Mouse (Mus musculus): Measurements from ENCODE around the gene Hccs.
"Not testable (repeated sequence)": the region's sequence is repeated elsewhere in the genome, so short reads cannot be mapped to it uniquely, and the experiment has no call there.

Hccs gene

GRCm38 (mm10) chrX:169319945-169320667, at the start of gene Hccs:
Hccs (minus strand) TSS chrX:169320372.
- peak; percentile 75 to 89 for DNase-seq (ENCODE audit: low spot score in 2 of 2)

DNA sequence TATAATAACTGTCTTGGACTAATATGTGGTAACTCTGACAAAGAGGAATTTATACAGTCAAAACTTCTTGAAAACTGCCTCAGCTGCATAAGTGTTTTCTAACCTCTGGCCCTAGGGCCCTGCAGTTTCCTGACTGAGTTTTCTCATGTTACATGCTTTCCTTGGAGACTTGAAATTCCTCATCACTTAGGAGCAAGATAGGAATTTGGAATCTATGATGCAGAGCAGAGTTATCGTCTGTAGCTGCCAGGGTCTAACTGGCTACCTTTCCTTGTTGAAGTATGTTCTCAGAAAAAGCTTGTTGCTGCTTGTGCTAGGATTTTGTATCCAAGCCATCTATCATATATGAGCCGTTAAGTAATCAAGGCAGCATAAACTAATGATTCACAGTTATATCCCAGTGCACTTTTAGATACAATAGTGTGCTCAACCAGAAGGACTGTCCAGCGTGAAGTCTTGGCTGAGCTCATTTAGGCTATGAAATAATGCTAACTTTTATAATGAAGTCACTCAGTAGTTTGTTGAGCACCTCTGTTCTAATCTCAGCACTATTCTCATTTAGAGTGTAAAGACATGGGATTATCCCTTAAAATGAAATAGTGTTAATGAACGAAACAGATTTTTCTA, 37.1 kb upstream of the Hccs start:
- no peak for DNase-seq (ENCODE audit: low spot score in 2 of 2)

DNA sequence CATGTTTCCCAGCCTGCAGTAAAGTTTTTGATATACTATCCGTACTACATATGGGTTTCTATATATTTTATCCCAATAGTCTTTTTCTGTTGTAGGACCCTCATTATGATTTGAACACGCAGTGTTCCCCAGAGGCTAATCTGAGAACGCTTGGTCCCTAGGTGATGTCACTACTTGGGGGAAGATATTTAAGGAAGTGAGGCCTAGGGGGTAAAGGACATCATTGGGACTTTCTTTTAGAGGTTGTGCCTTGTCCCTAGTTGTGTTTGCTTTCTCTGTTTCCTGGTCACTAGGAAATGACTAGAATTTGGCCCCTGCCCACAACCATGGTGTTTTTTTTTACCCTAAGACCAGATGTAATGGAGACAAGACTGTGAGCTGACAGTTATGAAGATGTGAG, 18.0 kb upstream of the Hccs start:
- DNase-seq (ENCODE audit: low spot score in 2 of 2), result no peak

- DNase-seq (ENCODE audit: low spot score in 2 of 2), result no peak
These were observed 17.4 kb upstream of the Hccs start for GRCm38 (mm10) chrX:169337559-169337958.

GRCm38 (mm10) chrX:169332264-169332663, 12.1 kb upstream of the Hccs start:
- DNase-seq (ENCODE audit: low spot score in 2 of 2), result peak in 1 of 2 experiments; percentile 15

- DNase-seq (ENCODE audit: low spot score in 2 of 2), result no peak
These were observed 5.9 kb upstream of the Hccs start for GRCm38 (mm10) chrX:169325929-169326595.

DNA sequence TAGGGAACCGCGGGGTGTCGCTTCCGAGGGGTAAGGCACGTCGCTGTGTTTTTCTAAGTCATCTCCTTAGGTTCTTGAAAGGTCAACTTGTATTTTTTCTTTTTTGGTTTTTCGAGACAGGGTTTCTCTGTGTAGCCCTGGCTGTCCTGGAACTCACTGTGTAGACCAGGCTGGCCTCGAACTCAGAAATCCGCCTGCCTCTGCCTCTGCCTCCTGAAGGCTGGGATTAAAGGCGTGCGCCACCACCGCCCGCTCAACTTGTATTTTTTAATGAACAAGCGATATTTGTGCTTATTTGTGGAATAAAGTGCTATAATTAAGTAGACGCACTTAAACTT, 465 bp upstream of the Hccs start:
- DNase-seq (ENCODE audit: low spot score in 2 of 2), result not testable (repeated sequence)

DNA sequence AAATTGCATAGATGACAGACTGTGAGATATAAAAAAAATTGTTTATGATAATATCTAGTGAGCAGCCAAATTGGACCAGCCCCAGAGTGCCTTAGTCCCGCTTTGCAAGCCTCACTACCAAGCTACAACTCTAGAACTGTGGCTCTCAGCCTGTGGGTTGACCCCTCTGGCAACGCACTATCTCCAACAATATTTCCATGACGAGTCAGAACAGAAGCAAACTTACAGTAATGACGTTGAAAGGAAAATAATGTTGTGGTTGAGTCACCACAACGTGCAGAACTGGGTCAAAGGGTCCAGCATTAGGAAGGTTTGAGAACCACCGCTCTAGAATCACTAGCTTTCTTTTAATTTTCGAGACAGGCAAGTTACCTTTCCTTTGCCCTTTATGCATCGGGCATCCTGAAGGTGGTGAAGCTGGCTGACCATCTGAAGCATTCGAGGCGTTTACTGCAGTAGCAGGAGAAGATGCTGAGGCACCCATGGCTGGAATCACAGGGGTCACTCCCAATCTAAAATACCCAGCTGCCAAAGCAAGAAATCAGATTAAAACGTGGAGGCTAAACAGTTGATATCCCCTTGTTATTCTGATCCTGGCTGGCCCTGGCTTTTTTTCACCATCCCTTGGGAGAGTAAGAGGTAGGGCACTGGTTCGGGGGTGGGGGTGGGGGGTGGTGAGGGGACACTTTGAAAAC, 959 bp downstream of the Hccs start:
- DNase-seq (ENCODE audit: low spot score in 2 of 2), result no peak

GRCm38 (mm10) chrX:169308559-169308958, 11.6 kb downstream of the Hccs start:
- no peak for DNase-seq (ENCODE audit: low spot score in 2 of 2)

- DNase-seq (ENCODE audit: low spot score in 2 of 2), result peak in 1 of 2 experiments; percentile 3
These were observed 16.2 kb downstream of the Hccs start for GRCm38 (mm10) chrX:169303945-169304344.

DNA sequence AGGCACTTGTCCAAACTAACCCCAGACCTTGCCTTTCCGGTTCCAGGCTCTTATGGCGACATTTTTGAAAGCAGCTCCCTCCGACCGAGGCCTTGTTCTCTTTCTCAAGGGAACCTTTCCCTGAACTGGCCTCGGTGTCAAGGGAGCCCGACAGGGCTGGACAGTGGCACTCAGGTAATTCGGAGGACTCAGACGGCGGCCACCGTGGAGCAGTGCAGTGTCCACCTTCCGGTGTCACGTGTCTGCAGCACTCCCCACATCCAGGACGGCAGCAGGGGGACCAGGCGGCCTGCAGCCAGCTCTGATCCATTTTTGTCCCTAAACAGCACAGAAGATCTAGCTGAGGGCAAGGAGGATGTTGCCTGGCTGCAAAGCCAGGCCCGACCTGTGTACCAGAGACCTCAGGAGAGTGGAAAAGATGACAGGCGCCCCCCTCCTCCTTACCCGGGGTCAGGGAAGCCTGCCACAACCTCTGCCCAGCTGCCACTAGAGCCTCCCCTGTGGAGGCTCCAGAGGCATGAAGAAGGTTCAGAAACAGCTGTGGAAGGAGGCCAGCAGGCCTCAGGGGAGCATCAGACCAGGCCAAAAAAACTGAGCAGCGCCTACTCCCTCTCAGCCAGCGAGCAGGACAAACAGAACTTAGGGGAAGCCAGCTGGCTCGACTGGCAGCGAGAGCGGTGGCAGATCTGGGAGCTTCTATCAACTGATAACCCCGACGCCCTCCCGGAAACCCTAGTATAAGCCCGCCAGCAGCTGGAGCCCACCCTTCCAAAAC, 17.7 kb downstream of the Hccs start:
- DNase-seq (ENCODE audit: low spot score in 2 of 2), result peak in 1 of 2 experiments; percentile 47

- DNase-seq (ENCODE audit: low spot score in 2 of 2), result no peak
These were observed 20.6 kb downstream of the Hccs start for GRCm38 (mm10) chrX:169299579-169299978.

DNA sequence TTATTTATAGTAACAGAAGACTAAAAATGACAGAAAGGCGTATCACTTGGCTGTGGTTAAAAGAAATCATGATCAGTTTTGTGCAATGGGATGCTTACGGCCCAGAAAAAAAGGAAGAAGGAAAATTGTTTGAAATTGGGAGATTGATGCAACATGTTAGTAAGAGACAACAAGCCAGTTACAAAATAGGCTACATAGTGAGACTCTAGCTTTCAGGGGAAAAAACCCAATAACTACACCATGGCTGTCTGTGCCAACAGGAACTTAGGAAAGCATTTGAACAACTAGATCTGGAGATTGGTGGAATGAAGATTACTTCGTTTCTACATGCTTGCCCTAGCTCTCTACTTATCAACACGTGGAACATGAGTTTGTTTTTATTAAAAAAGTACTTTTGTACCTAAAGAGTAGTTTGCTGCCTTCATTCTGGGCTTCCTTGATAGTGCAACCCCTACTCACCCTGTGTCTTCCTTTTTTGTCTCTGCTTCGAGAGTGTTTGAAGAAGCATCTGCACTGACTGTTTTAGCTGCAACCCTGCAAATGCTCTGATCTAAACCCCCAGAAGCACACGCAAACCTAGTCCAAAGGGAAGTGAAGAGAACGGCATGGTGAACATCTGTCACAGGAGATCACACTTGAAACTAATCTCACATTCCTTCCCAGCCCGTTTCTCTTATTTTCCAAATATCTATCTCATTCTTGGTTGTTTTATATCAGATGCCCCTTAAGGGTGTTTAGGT, 56.6 kb downstream of the Hccs start:
- DNase-seq (ENCODE audit: low spot score in 2 of 2), result no peak

- no peak for DNase-seq (ENCODE audit: low spot score in 2 of 2)
These were observed 58.0 kb downstream of the Hccs start for GRCm38 (mm10) chrX:169262212-169262611.

DNA sequence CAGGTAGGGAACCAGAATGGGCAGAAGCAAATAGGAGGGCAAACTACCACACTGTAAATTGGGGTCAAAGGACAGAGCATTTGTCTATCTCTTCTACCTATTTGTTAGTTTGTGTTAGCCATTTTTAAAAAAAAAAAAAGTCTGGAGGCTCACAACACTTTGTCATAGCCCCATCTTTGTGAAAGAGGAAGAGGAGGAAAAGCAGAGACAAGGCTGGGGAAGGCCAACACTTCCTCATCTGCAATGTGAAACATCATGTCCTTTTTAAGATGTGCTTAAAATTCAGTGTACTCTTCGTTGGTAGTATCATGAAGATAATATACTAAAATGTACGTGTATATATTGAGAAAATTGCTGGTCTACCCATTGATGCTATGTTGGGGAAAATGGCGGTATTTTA, 59.1 kb downstream of the Hccs start:
- no peak for DNase-seq (ENCODE audit: low spot score in 2 of 2)

DNA sequence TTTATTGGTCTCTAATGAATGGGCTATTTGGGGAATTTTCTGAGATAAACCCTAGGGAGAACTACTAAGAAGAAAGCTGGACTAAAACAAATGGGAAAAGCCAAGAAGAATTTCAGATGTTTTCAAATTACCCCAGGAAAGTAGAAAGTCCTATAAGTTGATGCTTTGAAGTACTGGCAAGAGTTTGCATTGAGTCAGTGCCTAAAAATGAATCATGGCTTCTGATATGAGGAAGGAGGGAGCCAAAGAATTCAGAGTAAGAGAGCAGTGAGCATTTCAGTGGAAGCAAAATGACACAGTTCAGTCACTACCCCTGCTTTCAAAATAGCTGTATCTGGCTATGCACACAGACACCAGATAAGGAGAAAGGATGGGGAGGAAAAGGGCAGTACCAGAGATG, 63.4 kb downstream of the Hccs start:
- DNase-seq (ENCODE audit: low spot score in 2 of 2), result no peak

DNA sequence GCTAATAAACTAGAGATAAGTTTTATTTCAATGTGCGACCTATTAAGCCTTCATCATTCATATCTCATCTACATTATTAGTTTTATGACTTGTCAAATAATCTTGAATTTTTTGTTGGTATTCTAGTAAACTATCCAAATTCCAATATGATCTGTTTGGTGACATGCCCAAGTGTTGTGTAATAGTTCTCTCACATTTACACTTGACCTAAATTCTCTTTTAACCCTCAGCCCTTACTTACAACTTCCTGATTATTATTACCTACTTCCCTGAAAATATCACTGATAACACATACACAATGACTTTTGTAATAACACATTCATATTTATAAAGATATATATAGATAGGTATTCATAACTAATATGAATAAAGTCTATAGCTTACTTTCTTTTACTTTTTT, 64.3 kb downstream of the Hccs start:
- no peak for DNase-seq (ENCODE audit: low spot score in 2 of 2)

DNA sequence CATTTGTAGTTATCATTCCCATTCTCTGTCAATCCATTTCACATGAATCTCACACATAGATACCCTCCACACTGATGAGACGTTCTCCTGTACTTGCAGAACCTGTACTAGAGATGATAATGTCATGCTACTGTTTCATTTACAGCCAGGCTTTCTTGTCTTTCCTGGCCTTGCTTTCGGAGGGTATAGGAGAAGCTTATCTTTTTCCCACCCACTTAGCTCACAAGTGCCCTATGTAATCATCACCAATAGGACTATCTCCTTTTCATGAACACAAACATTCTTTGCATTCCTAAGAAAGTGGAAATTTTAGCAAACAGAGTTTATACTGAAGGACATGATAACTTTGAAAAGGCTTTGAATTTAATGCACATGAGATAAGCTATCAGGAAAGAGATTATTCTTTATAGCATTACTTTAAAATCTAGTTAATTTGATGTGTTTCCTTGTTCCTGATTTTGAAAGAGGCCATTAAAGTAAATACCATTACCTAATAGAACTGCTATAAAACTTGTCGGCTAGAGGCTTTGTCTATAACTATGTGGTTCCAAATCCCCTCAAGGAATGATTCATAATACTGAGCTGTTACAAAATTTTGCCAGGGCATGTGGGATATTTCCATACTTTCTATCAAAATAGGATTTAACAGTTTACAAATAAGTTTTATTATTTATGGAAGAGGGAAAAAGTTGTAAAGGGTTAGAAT, 97.7 kb downstream of the Hccs start:
- no peak for DNase-seq (ENCODE audit: low spot score in 2 of 2)

DNA sequence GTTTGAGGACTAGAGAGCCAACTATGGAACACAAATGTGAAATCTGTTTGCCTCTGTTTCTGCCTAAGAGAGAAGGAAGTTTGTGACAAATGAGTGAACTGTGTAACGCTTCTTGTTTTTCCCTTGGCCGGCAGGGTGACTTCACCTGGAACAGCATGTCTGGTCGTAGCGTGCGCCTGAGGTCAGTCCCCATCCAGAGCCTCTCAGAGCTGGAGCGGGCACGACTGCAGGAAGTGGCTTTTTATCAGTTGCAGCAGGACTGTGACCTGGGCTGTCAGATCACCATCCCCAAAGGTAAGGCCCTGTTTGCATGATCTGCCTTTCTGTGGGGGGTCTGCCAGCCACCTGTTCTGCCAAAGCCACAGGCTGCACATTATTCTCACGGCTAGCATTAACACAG, 100.1 kb downstream of the Hccs start:
- DNase-seq (ENCODE audit: low spot score in 2 of 2), result peak in 1 of 2 experiments; percentile 0

DNA sequence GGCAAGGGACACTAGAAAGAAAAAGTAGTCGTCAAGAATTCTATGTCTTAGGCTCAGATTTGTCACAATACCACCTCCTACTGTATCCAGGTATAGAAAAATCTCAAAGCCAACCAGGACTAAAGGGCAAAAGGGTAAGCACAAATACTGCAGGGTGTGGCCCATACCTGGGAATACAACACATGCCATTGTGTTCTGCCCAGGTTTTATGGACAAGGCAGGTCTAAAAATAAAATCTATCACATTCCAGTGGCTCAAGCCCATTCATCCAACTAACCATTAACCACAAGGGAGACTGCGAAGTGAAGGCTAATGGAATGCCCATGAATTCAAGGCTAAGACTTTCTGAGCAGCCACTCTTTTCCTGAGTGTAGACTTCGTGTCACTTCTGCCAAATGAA, 110.2 kb downstream of the Hccs start:
- DNase-seq (ENCODE audit: low spot score in 2 of 2), result no peak

Measured in urinary bladder, postnatal 36 days (tissue).